Mouse (Mus musculus): ENCODE results near the gene Sh3d19. TPM values are rescaled to one million over a fixed set of nuclear protein-coding genes. Genes with fewer than 3 reads are reported as not detected.

The Sh3d19 gene
- polyA plus RNA-seq, 1 experiment = 64.7 TPM

GRCm38 (mm10) chr3:86072889-86073288, 102.0 kb downstream of the Sh3d19 start:
- 83% methylated on average over 5 of the region's 5 CpGs for WGBS
- DNase-seq = no peak
- H3K4me3 ChIP-seq (replicated peaks; ENCODE audit: extremely low read depth, low read depth, low read length) = no peak overlapping the region
- peaks cover 4% of the 10 kb centered on the region for H3K4me1 ChIP-seq (ENCODE audit: control insufficient read depth, insufficient read depth, low read length)
- no peak for TF ChIP-seq POLR2A (IDR thresholded peaks at IDR 0.05; ENCODE audit: borderline replicate concordance, extremely low read depth, low read depth, low read length)
- TF ChIP-seq CTCF (IDR thresholded peaks at IDR 0.05; ENCODE audit: insufficient read depth, low read length) = no peak

GRCm38 (mm10) chr3:86075593-86075992, 104.7 kb downstream of the Sh3d19 start:
- no peak for DNase-seq
- TF ChIP-seq POLR2A (IDR thresholded peaks at IDR 0.05; ENCODE audit: borderline replicate concordance, extremely low read depth, low read depth, low read length) = no peak
- TF ChIP-seq CTCF (IDR thresholded peaks at IDR 0.05; ENCODE audit: insufficient read depth, low read length) = peak; percentile 61
- Histone ChIP-seq H3K4me3 (replicated peaks; ENCODE audit: extremely low read depth, low read depth, low read length) (no peak overlapping the region), H3K4me1 (ENCODE audit: control insufficient read depth, insufficient read depth, low read length) (peaks cover 4% of the 10 kb centered on the region)
- 91% methylated on average over 5 of the region's 5 CpGs for WGBS

- TF ChIP-seq CTCF (IDR thresholded peaks at IDR 0.05; ENCODE audit: insufficient read depth, low read length) (no peak), POLR2A (IDR thresholded peaks at IDR 0.05; ENCODE audit: borderline replicate concordance, extremely low read depth, low read depth, low read length) (no peak)
- Histone ChIP-seq H3K4me3 (replicated peaks; ENCODE audit: extremely low read depth, low read depth, low read length) (no peak overlapping the region), H3K4me1 (ENCODE audit: control insufficient read depth, insufficient read depth, low read length) (peaks cover 4% of the 10 kb centered on the region)
- DNase-seq = no peak
- WGBS = 68% methylated on average over 14 of the region's 14 CpGs
Measured at GRCm38 (mm10) chr3:86076511-86077283, 105.8 kb downstream of the Sh3d19 start.

GRCm38 (mm10) chr3:86083051-86083450, 112.1 kb downstream of the Sh3d19 start:
- Histone ChIP-seq H3K4me3 (replicated peaks; ENCODE audit: extremely low read depth, low read depth, low read length) (no peak overlapping the region), H3K4me1 (ENCODE audit: control insufficient read depth, insufficient read depth, low read length) (no peaks in the 10 kb centered on the region)
- DNase-seq = no peak
- WGBS = 90% methylated on average over 8 of the region's 8 CpGs
- TF ChIP-seq CTCF (IDR thresholded peaks at IDR 0.05; ENCODE audit: insufficient read depth, low read length) (no peak), POLR2A (IDR thresholded peaks at IDR 0.05; ENCODE audit: borderline replicate concordance, extremely low read depth, low read depth, low read length) (no peak)

- no peak for DNase-seq
- no peak overlapping the region for H3K4me3 ChIP-seq (replicated peaks; ENCODE audit: extremely low read depth, low read depth, low read length)
- TF ChIP-seq POLR2A (IDR thresholded peaks at IDR 0.05; ENCODE audit: borderline replicate concordance, extremely low read depth, low read depth, low read length) = no peak
- no peak for TF ChIP-seq CTCF (IDR thresholded peaks at IDR 0.05; ENCODE audit: insufficient read depth, low read length)
- no peaks in the 10 kb centered on the region for H3K4me1 ChIP-seq (ENCODE audit: control insufficient read depth, insufficient read depth, low read length)
- 90% methylated on average over 19 of the region's 19 CpGs for WGBS
Measured at GRCm38 (mm10) chr3:86085001-86085400, 114.1 kb downstream of the Sh3d19 start.

GRCm38 (mm10) chr3:86087872-86088271, 117.0 kb downstream of the Sh3d19 start:
- H3K4me1 ChIP-seq (ENCODE audit: control insufficient read depth, insufficient read depth, low read length) = no peaks in the 10 kb centered on the region
- DNase-seq = no peak
- WGBS = 86% methylated on average over 3 of the region's 3 CpGs
- no peak for TF ChIP-seq POLR2A (IDR thresholded peaks at IDR 0.05; ENCODE audit: borderline replicate concordance, extremely low read depth, low read depth, low read length)
- no peak for TF ChIP-seq CTCF (IDR thresholded peaks at IDR 0.05; ENCODE audit: insufficient read depth, low read length)
- H3K4me3 ChIP-seq (replicated peaks; ENCODE audit: extremely low read depth, low read depth, low read length) = no peak overlapping the region

- no peak for DNase-seq
- TF ChIP-seq CTCF (IDR thresholded peaks at IDR 0.05; ENCODE audit: insufficient read depth, low read length) (no peak), POLR2A (IDR thresholded peaks at IDR 0.05; ENCODE audit: borderline replicate concordance, extremely low read depth, low read depth, low read length) (no peak)
- WGBS = 75% methylated on average over 6 of the region's 6 CpGs
- H3K4me3 ChIP-seq (replicated peaks; ENCODE audit: extremely low read depth, low read depth, low read length) = no peak overlapping the region
- H3K4me1 ChIP-seq (ENCODE audit: control insufficient read depth, insufficient read depth, low read length) = no peaks in the 10 kb centered on the region
Measured at GRCm38 (mm10) chr3:86093213-86093845, 122.4 kb downstream of the Sh3d19 start.

- DNase-seq = no peak
- H3K4me1 ChIP-seq (ENCODE audit: control insufficient read depth, insufficient read depth, low read length) = no peaks in the 10 kb centered on the region
- no peak overlapping the region for H3K4me3 ChIP-seq (replicated peaks; ENCODE audit: extremely low read depth, low read depth, low read length)
- WGBS = 90% methylated on average over 5 of the region's 5 CpGs
- TF ChIP-seq POLR2A (IDR thresholded peaks at IDR 0.05; ENCODE audit: borderline replicate concordance, extremely low read depth, low read depth, low read length) (no peak), CTCF (IDR thresholded peaks at IDR 0.05; ENCODE audit: insufficient read depth, low read length) (no peak)
Measured at GRCm38 (mm10) chr3:86093907-86094306, 123.0 kb downstream of the Sh3d19 start.

GRCm38 (mm10) chr3:86101956-86102355, 131.0 kb downstream of the Sh3d19 start:
- 95% methylated on average over 6 of the region's 6 CpGs for WGBS
- no peak for TF ChIP-seq POLR2A (IDR thresholded peaks at IDR 0.05; ENCODE audit: borderline replicate concordance, extremely low read depth, low read depth, low read length)
- no peak for TF ChIP-seq CTCF (IDR thresholded peaks at IDR 0.05; ENCODE audit: insufficient read depth, low read length)
- no peak overlapping the region for H3K4me3 ChIP-seq (replicated peaks; ENCODE audit: extremely low read depth, low read depth, low read length)
- no peak for DNase-seq
- no peaks in the 10 kb centered on the region for H3K4me1 ChIP-seq (ENCODE audit: control insufficient read depth, insufficient read depth, low read length)

Measured in lung, adult 2 months (tissue).